Mouse (Mus musculus): Measurements from ENCODE around the gene Rpl14.

DNA sequence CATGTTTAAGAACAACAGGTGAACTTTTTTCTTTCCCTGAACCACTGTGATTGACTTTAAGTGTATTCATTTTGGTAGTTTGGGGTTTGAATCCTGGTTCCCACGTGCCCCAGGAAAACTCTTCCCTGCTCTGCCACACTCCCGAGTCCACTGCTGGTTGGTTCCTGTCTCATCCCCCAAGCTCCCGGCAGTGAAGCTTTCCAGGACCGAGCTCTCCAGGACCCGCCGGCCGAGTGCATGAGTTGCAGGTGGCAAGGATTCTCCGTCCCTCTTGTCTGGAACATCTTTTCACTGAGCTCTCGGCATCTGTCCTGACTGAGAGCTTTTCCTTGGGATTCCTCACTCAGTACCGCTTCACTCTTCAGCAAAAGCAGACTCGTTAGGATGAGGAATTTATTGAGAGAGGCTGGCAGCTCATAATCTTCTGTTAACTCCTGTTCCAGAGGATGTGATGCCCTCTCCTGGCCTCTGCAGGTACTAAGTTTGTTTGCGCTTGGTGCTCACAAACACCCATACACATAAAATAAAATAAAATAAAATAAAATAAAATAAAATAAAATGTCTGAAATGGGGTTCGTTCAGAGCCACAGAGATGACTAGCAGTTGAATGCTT is 1.4 kb upstream of the Rpl14 start:
- TF ChIP-seq POLR2A (IDR thresholded peaks at IDR 0.05; ENCODE audit: control insufficient read depth, low read depth, low read length) (no peak), CTCF (IDR thresholded peaks at IDR 0.05; ENCODE audit: control insufficient read depth, insufficient read depth, insufficient replicate concordance, low read depth, low read length) (no peak)
